Mouse (Mus musculus): ENCODE data around the gene Retsat. TPM values are rescaled to one million over a fixed set of nuclear protein-coding genes. Genes with fewer than 3 reads are reported as not detected.
A peak's percentile ranks its signal among the peaks of the same experiment; 100 is the strongest.

The Retsat gene
- 54.1 TPM in 2 replicates for polyA plus RNA-seq (2015; fragmentation: Nextera tagmentation; extraction: Ambion mirVana)

- no peaks in the 10 kb centered on the region for H3K27me3 ChIP-seq (ENCODE audit: control insufficient read depth, insufficient read depth, low read length)
- no peak for TF ChIP-seq CTCF (IDR thresholded peaks at IDR 0.05; ENCODE audit: low read depth)
- TF ChIP-seq EP300 (optimal IDR thresholded peaks at IDR 0.05) = no peak
- DNase-seq (ENCODE audit: low spot score) (peak; percentile 93), ATAC-seq (ENCODE audit: low FRiP score, low TSS enrichment) (peak; percentile 86)
- no peaks in the 10 kb centered on the region for H3K9me3 ChIP-seq (ENCODE audit: control insufficient read depth, low read length)
- 0 out of 2 replicates have a peak, but pooled peaks cover 4% of the 10 kb centered on the region for H3K4me1 ChIP-seq (replicated peaks; ENCODE audit: control insufficient read depth, insufficient read depth)
- no peaks in the 10 kb centered on the region for H3K36me3 ChIP-seq (ENCODE audit: control insufficient read depth, insufficient read depth, low read length)
- peak within 1 kb of the TSS; percentile 68 for H3K4me3 ChIP-seq (ENCODE audit: low read depth, low read length)
- peak within 1 kb of the TSS; percentile 68 for H3K4me2 ChIP-seq (replicated peaks; ENCODE audit: low read depth)
- WGBS = 1% methylated on average over 38 of the region's 38 CpGs
- H3K27ac ChIP-seq (replicated peaks) = peak within 1 kb of the TSS; percentile 94
- H3K9ac ChIP-seq (ENCODE audit: low read length) = peak within 1 kb of the TSS; percentile 75
Observed at GRCm38 (mm10) chr6:72597956-72598753, at the start of gene Retsat, which contains the start of gene Elmod3. Gene Retsat (plus strand): TSS chr6:72598475. Gene Elmod3 (minus strand): TSS chr6:72598413.

- peak overlapping the region; percentile 40 for H3K4me2 ChIP-seq (replicated peaks; ENCODE audit: low read depth)
- H3K9ac ChIP-seq (ENCODE audit: low read length) = 0 out of 2 replicates have a peak overlapping the region, but pooled peaks have one; percentile 13
- TF ChIP-seq CTCF (IDR thresholded peaks at IDR 0.05; ENCODE audit: low read depth) (no peak), EP300 (optimal IDR thresholded peaks at IDR 0.05) (no peak)
- no peaks in the 10 kb centered on the region for H3K36me3 ChIP-seq (ENCODE audit: control insufficient read depth, insufficient read depth, low read length)
- no peak overlapping the region for H3K4me3 ChIP-seq (ENCODE audit: low read depth, low read length)
- WGBS = 35% methylated on average over 9 of the region's 9 CpGs
- DNase-seq (ENCODE audit: low spot score) (peak; percentile 79), ATAC-seq (ENCODE audit: low FRiP score, low TSS enrichment) (peak; percentile 55)
- no peaks in the 10 kb centered on the region for H3K9me3 ChIP-seq (ENCODE audit: control insufficient read depth, low read length)
- H3K27me3 ChIP-seq (ENCODE audit: control insufficient read depth, insufficient read depth, low read length) = no peaks in the 10 kb centered on the region
- peak overlapping the region; percentile 83 for H3K27ac ChIP-seq (replicated peaks)
- H3K4me1 ChIP-seq (replicated peaks; ENCODE audit: control insufficient read depth, insufficient read depth) = 0 out of 2 replicates have a peak, but pooled peaks cover 8% of the 10 kb centered on the region
Observed at GRCm38 (mm10) chr6:72549041-72549580, 49.2 kb upstream of the Retsat start.

- 63% methylated on average over 6 of the region's 6 CpGs for WGBS
- H3K4me3 ChIP-seq (ENCODE audit: low read depth, low read length) = no peak overlapping the region
- H3K4me1 ChIP-seq (replicated peaks; ENCODE audit: control insufficient read depth, insufficient read depth) = 0 out of 2 replicates have a peak, but pooled peaks cover 8% of the 10 kb centered on the region
- no peaks in the 10 kb centered on the region for H3K36me3 ChIP-seq (ENCODE audit: control insufficient read depth, insufficient read depth, low read length)
- no peaks in the 10 kb centered on the region for H3K9me3 ChIP-seq (ENCODE audit: control insufficient read depth, low read length)
- H3K9ac ChIP-seq (ENCODE audit: low read length) = no peak overlapping the region
- H3K27ac ChIP-seq (replicated peaks) = peak overlapping the region; percentile 83
- no peak for DNase-seq (ENCODE audit: low spot score)
- H3K4me2 ChIP-seq (replicated peaks; ENCODE audit: low read depth) = peak overlapping the region; percentile 40; the same call in 1 of the 2 replicates
- no peak for ATAC-seq (ENCODE audit: low FRiP score, low TSS enrichment)
- H3K27me3 ChIP-seq (ENCODE audit: control insufficient read depth, insufficient read depth, low read length) = no peaks in the 10 kb centered on the region
- no peak for TF ChIP-seq CTCF (IDR thresholded peaks at IDR 0.05; ENCODE audit: low read depth)
- TF ChIP-seq EP300 (optimal IDR thresholded peaks at IDR 0.05) = no peak
Observed at GRCm38 (mm10) chr6:72550025-72550424, 48.2 kb upstream of the Retsat start.

- no peak for TF ChIP-seq CTCF (IDR thresholded peaks at IDR 0.05; ENCODE audit: low read depth)
- no peak for DNase-seq (ENCODE audit: low spot score)
- no peaks in the 10 kb centered on the region for H3K9me3 ChIP-seq (ENCODE audit: control insufficient read depth, low read length)
- no peak overlapping the region for H3K9ac ChIP-seq (ENCODE audit: low read length)
- no peak for ATAC-seq (ENCODE audit: low FRiP score, low TSS enrichment)
- H3K27me3 ChIP-seq (ENCODE audit: control insufficient read depth, insufficient read depth, low read length) = no peaks in the 10 kb centered on the region
- WGBS = 86% methylated on average over 10 of the region's 10 CpGs
- no peak overlapping the region for H3K4me2 ChIP-seq (replicated peaks; ENCODE audit: low read depth)
- no peaks in the 10 kb centered on the region for H3K36me3 ChIP-seq (ENCODE audit: control insufficient read depth, insufficient read depth, low read length)
- no peak overlapping the region for H3K4me3 ChIP-seq (ENCODE audit: low read depth, low read length)
- no peak overlapping the region; the same call in 1 of the 2 replicates for H3K27ac ChIP-seq (replicated peaks)
- H3K4me1 ChIP-seq (replicated peaks; ENCODE audit: control insufficient read depth, insufficient read depth) = 0 out of 2 replicates have a peak, but pooled peaks cover 8% of the 10 kb centered on the region
Observed at GRCm38 (mm10) chr6:72550503-72551100, 47.7 kb upstream of the Retsat start.

GRCm38 (mm10) chr6:72552171-72553078 is 45.9 kb upstream of the Retsat start:
- ATAC-seq (ENCODE audit: low FRiP score, low TSS enrichment) (peak; percentile 87), DNase-seq (ENCODE audit: low spot score) (peak; percentile 76)
- Histone ChIP-seq H3K36me3 (ENCODE audit: control insufficient read depth, insufficient read depth, low read length) (no peaks in the 10 kb centered on the region), H3K27ac (replicated peaks) (peak overlapping the region; percentile 88), H3K9me3 (ENCODE audit: control insufficient read depth, low read length) (no peaks in the 10 kb centered on the region), H3K4me2 (replicated peaks; ENCODE audit: low read depth) (peak overlapping the region; percentile 61), H3K9ac (ENCODE audit: low read length) (peak overlapping the region; percentile 52; the same call in 1 of the 2 replicates), H3K4me3 (ENCODE audit: low read depth, low read length) (peak overlapping the region; percentile 36), H3K27me3 (ENCODE audit: control insufficient read depth, insufficient read depth, low read length) (no peaks in the 10 kb centered on the region), H3K4me1 (replicated peaks; ENCODE audit: control insufficient read depth, insufficient read depth) (0 out of 2 replicates have a peak, but pooled peaks cover 8% of the 10 kb centered on the region)
- whole genome bisulfite sequencing = 10% methylated on average over 27 of the region's 27 CpGs
- no peak for TF ChIP-seq EP300 (optimal IDR thresholded peaks at IDR 0.05)
- TF ChIP-seq CTCF (IDR thresholded peaks at IDR 0.05; ENCODE audit: low read depth) = peak; percentile 48

Measured in stomach, postnatal 0 days (tissue).